Mouse (Mus musculus) megakaryocyte, embryonic 14.5 days (primary cell): ENCODE results near the gene Ptprr.

Source experiments
- FLI1 ChIP-seq: IDR thresholded peaks from 2 replicates; pipeline ENCODE4 v1.6.1; 2012; ENCODE audit warnings: low read length, inconsistent platforms, mixed read lengths
- GATA1 ChIP-seq: IDR thresholded peaks from 3 replicates; pipeline ENCODE4 v1.6.1; 2012; ENCODE audit warnings: mixed read lengths, low read length, inconsistent platforms, borderline replicate concordance

DNA sequence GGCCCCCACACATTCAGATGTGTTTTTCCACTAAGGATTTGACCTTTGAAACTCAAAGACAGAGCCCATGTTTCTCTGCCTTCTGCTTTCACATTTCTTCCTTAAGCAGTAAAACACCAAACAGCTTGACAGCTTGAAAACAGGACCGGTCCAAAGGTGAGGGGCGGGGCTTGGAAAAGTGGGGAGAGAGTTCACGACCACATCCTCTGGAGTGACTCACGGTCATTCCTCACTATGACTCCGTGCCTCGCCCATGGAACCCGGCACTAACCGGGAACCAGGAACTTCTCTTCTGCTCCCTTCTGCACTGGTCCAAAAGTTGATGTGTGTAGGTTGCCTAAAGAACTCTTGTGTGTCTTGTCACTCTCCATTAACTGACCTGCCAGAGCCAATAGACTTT is 174.3 kb downstream of the Ptprr start:
- no peak for TF ChIP-seq GATA1
- TF ChIP-seq FLI1, result no peak
